1 mouse cellular context compared by ENCODE assay signal in the genomic region with DNA sequence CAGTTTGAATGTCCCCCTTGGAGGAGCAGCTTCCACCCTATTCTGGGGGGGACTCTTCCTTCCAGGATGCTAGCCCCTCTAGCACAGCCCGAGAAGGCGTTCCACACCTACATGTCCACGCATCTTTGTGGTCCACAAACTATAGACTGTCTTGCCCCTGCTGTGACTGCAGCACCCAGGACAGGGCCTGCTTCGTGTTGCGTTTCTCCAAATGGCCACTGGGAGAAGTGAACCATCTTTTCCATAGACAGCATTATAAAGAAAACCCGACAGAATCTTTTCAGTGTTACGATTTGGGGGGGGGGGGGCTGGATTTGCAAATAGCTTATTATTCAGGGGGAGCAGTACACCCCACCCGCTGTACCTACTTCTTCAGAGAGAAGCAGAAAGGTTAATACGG.
TF ChIP-seq lines count a peak whose summit lies in the region.

No protein-coding gene starts in this region.

TF ChIP-seq in CH12.LX, 34 proteins besides CTCF, POLR2A, EP300 and RAD21:
- TF ChIP-seq UBTF (IDR thresholded peaks at IDR 0.05; ENCODE audit: low read depth, low read length) (no peak), ZC3H11A (IDR thresholded peaks at IDR 0.05; ENCODE audit: low read depth, low read length) (no peak), ZMIZ1 (IDR thresholded peaks at IDR 0.05; ENCODE audit: low read depth, low read length) (no peak), SMC3 (IDR thresholded peaks at IDR 0.05; ENCODE audit: low read depth, low read length) (0 out of 2 replicates have a peak, but pooled peaks have one; percentile 6), MEF2A (IDR thresholded peaks at IDR 0.05; ENCODE audit: borderline replicate concordance, low read depth, low read length) (no peak), CHD2 (IDR thresholded peaks at IDR 0.05; ENCODE audit: low read length) (no peak), MXI1 (IDR thresholded peaks at IDR 0.05; ENCODE audit: low read depth, low read length) (no peak), NRF1 (IDR thresholded peaks at IDR 0.05; ENCODE audit: low read depth, low read length) (no peak), JUN (IDR thresholded peaks at IDR 0.05; ENCODE audit: insufficient read depth, low read depth, low read length) (no peak)
